Mouse (Mus musculus) heart, embryonic 14.5 days (tissue): ENCODE data around the gene Ankrd36. TPM values are rescaled to one million over a fixed set of nuclear protein-coding genes. Genes with fewer than 3 reads are reported as not detected.

Source experiments
- polyA plus RNA-seq: library from polyadenylated mRNA; unstranded; fragments of >200 nt; fragmentation: Nextera tagmentation; extraction: Ambion mirVana; gene quantifications from 2 replicates; pipeline ENCODE4 v1.2.1, GENCODE M21; 2014

The Ankrd36 gene
- polyA plus RNA-seq, 1 experiment from 2014 or later, result not detected

Other genes starting within 250 kb of the Ankrd36 start
- 7.2 and 7.5 TPM in 2 replicates for gene Znrf3, start 124.8 kb upstream of the Ankrd36 start, polyA plus RNA-seq
- 114 and 121 TPM in 2 replicates for gene Xbp1, start 49.0 kb upstream of the Ankrd36 start, polyA plus RNA-seq
- gene Ccdc117, start 27.5 kb upstream of the Ankrd36 start, polyA plus RNA-seq, result 12.5 and 12.6 TPM in 2 replicates
- gene Mrps24, start 146.0 kb downstream of the Ankrd36 start, polyA plus RNA-seq, result 219 and 235 TPM in 2 replicates
- 19.9 and 22.1 TPM in 2 replicates for gene Urgcp, start 192.7 kb downstream of the Ankrd36 start, polyA plus RNA-seq
- gene Dbnl, start 218.8 kb downstream of the Ankrd36 start, polyA plus RNA-seq, result 65.6 and 71.2 TPM in 2 replicates
- 1,077 and 1,126 TPM in 2 replicates for gene Pgam2, start 234.0 kb downstream of the Ankrd36 start, polyA plus RNA-seq